Mouse (Mus musculus) granulocyte monocyte progenitor cell, adult 5-6 weeks (primary cell): ENCODE measurements at regions not wholly inside any gene's neighbourhood (a gene's known extent, or its start where the extent isn't known, plus 50 kb on each side); places are given as distances from the start of the nearest gene placed in this dataset.

ENCODE experiments used
- ATAC-seq: replicated peaks from 2 replicates; pipeline ENCODE4 v1.8.0; 2016; ENCODE audit warnings: mild to moderate bottlenecking, moderate TSS enrichment, inconsistent platforms; ENCODE audit not compliant: poor library complexity, severe bottlenecking

GRCm38 (mm10) chr9:41599874-41600273, 438.4 kb upstream of the Ubash3b start:
- ATAC-seq: no peak

DNA sequence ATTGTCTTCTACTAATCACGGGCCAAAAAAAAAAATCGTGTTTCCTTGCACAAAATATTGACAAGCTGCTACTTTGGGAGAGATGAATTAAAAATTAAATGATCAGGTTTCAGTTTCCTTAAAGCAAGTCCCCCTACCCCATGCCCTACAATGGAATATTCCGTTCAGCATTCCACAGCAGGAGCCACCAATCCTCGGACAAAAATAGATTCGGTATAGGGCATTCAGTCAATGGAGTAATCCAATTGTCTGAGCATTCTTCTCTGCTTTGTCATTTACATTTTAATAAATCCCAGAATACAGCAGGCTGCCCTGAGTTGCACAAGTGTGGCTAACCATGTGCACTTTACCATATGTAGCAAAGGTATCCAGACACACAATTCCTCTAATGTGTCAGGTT, 434.3 kb upstream of the Ubash3b start:
- no peak for ATAC-seq

DNA sequence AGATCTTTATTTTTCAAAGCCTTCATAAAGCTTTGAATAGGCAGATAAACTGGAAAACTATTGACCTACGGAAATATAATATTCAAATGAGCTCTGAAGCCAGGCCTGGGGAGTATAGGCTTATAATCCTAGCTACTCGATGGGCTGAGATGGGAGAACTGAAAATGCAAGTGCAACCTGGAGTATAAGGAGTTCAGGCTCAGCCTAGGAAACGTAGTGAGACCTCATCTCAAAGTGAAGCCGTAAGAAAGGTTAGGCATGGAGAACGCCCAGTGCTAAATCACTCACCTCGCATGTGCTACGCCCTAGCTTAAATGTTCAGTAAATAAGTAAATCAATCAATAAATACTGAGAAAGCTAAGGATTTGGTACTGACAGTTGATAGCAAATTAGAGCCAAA, 432.5 kb upstream of the Ubash3b start:
- no peak for ATAC-seq

- no peak for ATAC-seq
These were observed 431.6 kb upstream of the Ubash3b start for GRCm38 (mm10) chr9:41592900-41593690.

GRCm38 (mm10) chr9:41592101-41592500, 430.6 kb upstream of the Ubash3b start:
- ATAC-seq: no peak

GRCm38 (mm10) chr9:41590164-41590563, 428.7 kb upstream of the Ubash3b start:
- ATAC-seq: no peak

DNA sequence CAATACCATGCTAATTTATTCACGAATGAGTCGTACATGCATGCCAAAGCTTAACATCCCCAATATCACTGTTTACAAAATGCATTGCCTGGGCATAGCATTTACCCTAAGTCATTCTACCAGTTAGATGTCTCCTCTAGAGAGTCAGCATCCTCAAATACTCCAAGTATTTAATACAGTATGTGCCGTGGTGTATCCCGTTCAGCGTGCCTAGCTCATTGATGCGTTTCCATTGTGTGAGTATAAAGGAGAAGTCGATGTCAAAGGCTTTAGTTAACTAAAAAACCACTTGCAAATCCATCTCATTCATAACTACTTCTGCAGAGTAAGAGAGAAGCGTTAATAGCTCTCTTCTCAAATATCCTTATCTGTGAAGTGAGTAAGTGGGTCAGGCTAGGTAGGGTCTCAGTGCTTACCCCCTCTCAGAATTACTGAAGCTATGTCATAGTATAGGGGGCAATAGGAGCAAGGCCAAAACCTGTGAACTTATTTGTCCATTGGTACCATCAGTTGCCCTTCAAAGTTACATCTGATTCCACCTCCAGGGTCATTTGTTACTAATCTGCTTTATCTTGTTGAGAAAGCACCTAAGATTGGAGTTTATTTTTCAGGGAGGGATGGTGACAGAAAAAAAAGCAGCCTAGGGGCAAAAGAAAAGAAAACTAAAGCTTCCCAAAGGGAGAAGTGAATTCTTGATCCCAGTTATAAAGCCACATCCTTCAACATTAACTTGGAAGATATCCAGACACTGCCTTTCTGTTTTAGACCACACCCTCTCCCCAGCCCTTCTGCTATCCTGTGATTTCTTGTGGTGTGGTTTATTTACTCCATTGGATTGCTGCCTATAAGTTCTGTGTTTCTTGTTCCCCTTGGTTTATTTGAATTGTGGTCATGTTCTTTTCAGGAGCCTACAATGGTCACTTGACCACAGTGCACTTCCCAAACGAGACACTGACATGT, 427.2 kb upstream of the Ubash3b start:
- ATAC-seq: no peak

- ATAC-seq: no peak
These were observed 426.3 kb upstream of the Ubash3b start for GRCm38 (mm10) chr9:41587762-41588161.

DNA sequence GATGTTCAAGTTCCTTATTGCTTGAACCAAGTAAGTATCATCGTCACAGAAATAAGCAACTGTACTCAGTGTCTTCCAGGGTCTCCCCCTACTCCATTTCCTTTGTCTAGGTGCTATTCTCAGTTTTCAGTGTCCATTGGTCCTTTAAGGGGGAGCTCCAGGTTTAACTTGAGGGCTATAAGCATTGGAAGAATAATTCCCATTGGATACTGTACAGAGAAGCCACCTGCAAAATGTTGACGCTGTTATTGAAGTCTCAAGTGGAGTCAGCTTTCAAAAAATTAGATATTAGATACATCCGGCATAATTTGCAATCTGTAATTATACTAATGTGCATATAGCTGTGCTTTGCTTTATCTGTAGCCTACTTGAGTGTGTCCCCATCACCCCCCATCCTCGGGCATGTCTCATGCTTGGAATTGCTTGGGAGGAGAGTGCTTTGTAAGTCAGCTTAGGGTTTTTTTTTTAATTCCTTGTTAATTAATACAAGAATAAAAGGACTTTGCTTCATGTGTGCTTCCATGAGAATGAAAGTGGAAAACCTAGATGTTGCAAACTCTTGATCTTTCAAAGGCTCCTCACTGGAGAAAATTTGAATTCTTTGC, 425.6 kb upstream of the Ubash3b start:
- no peak for ATAC-seq

- ATAC-seq: no peak
These were observed 424.8 kb upstream of the Ubash3b start for GRCm38 (mm10) chr9:41586291-41586690.

GRCm38 (mm10) chr9:41585771-41586170, 424.3 kb upstream of the Ubash3b start:
- no peak for ATAC-seq

GRCm38 (mm10) chr9:41585012-41585411, 423.5 kb upstream of the Ubash3b start:
- ATAC-seq: no peak

GRCm38 (mm10) chr9:41583711-41584329, 422.3 kb upstream of the Ubash3b start:
- ATAC-seq: no peak

- no peak for ATAC-seq
These were observed 421.8 kb upstream of the Ubash3b start for GRCm38 (mm10) chr9:41583276-41583675.

DNA sequence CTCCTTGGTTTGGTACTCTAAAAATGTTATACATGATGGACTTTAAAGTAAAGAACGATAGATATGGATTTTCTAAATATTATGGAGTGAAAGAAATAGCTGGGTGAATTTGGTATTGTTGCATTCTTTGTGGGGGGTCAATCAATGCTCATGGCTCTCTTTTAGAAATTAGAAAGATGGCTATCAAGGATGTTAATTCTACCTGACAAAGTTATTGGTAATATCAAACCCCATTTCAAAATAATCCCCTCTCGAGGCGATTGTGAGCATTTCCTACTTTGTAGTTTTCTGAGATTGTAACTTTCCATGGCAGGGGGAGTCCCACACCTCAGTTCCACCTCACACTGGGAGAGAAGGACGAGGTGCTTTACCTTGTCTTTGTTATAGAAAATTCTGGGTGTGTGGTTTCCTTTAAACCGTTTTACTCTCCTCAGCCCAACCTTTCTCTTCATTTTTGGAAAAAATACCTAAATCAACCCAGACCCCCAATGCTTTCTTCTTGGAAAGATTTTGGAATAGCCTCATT, 421.3 kb upstream of the Ubash3b start:
- ATAC-seq: no peak

DNA sequence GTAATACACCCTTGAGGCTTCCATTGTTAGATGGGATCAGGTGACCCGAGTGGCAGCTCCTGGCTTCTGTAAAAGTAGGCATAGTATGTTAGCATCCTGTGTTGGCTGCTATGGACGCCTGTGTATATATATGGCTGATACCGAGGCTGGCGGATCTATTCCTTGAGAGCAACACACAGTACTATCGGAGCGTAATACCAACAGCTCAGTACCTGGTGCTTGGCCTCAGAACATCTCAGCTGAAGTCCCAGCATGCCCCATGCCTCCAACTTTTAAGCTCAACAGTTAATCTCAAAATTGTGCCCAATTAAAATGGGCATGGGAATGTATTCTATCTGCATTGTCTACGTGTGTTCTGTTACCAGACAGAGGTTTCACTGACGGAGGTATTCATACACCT, 420.7 kb upstream of the Ubash3b start:
- no peak for ATAC-seq

- ATAC-seq: no peak
These were observed 420.2 kb upstream of the Ubash3b start for GRCm38 (mm10) chr9:41581741-41582140.

GRCm38 (mm10) chr9:41581152-41581551, 419.7 kb upstream of the Ubash3b start:
- no peak for ATAC-seq

- ATAC-seq: no peak
These were observed 419.1 kb upstream of the Ubash3b start for GRCm38 (mm10) chr9:41580611-41581041.

- no peak for ATAC-seq
These were observed 418.6 kb upstream of the Ubash3b start for GRCm38 (mm10) chr9:41580067-41580466.
